Mouse (Mus musculus): Measurements from ENCODE around the gene Sema3d. TPM values are rescaled to one million over a fixed set of nuclear protein-coding genes. Genes with fewer than 3 reads are reported as not detected.

The Sema3d gene
- total RNA-seq, 2 experiments from 2014 or later = 5.7 to 5.8 TPM

DNA sequence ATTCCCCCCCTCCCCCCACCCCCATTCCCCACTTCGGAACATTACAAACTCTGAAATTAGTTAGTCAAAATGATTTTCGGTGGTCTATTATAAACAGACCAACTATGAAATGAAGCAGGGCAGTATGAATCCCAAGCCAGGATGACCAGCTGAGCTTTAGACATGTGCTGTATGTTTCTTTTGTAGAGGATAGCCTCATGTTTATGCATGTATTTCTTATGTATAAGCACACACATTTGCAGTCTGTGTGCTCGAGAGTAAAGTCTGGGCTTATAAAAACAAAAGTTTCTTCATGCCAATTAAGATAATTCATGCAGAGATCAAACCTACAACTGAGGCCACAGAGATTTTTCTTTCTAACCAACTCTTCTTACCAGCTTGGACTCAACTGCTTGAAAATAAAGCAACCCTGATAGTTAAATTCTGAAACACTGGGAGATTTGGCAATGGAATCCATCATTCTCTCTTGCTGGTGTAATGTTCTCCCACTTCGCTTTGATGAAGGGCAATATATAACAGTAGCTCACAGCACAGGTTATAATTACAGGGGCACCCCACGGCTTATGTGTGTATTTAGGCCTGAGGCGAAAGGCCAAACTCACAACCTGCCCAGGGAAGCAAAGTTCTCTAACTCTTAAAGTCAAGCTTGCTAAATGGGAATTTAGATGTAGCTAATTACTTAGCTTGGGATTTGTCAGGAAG, 115.2 kb downstream of the Sema3d start:
- no peak for DNase-seq (ENCODE audit: low spot score)
- intact Hi-C loops (cut with DNase I) = no loop called here

- no peak for DNase-seq (ENCODE audit: low spot score)
- intact Hi-C loops (cut with DNase I) = no loop called here
Observed at GRCm38 (mm10) chr5:12499037-12499436, 115.9 kb downstream of the Sema3d start.

GRCm38 (mm10) chr5:12499791-12500504, 116.8 kb downstream of the Sema3d start:
- DNase-seq (ENCODE audit: low spot score) = no peak
- intact Hi-C loops (cut with DNase I) = loop anchor here (10.0 kb wide), 1 partner anchor 115 kb away; the partner anchor contains the start of gene Sema3d

GRCm38 (mm10) chr5:12512471-12512870, 129.3 kb downstream of the Sema3d start:
- intact Hi-C loops (cut with DNase I) = no loop called here
- no peak for DNase-seq (ENCODE audit: low spot score)

DNA sequence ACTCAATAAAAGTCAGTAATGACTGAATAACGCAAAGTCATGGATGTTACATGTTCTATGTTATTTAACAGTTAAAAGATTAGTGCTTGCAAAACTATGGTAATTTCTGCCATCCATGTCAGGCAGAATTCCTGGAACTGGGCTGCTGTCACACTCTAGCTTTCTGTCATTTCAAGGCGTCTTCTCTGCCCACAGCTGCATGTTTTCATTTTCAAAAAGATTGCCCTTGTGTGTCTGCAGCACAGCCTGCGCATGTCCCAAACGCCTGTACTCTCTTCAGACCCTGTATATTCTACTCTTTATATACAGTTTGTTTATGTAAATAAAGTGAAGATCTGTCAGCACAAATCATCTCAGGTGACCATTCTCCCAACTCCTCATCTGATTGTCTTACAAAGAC, 132.1 kb downstream of the Sema3d start:
- no peak for DNase-seq (ENCODE audit: low spot score)
- intact Hi-C loops (cut with DNase I) = no loop called here

- no peak for DNase-seq (ENCODE audit: low spot score)
- intact Hi-C loops (cut with DNase I) = loop anchor here (10.0 kb wide), 1 partner anchor 60 kb away; no protein-coding TSS in a partner anchor
Observed at GRCm38 (mm10) chr5:12525235-12525767, 142.1 kb downstream of the Sema3d start.

GRCm38 (mm10) chr5:12528596-12528995, 145.4 kb downstream of the Sema3d start:
- intact Hi-C loops (cut with DNase I) = loop anchor here (10.0 kb wide), 1 partner anchor 64 kb away; no protein-coding TSS in a partner anchor
- no peak for DNase-seq (ENCODE audit: low spot score)

DNA sequence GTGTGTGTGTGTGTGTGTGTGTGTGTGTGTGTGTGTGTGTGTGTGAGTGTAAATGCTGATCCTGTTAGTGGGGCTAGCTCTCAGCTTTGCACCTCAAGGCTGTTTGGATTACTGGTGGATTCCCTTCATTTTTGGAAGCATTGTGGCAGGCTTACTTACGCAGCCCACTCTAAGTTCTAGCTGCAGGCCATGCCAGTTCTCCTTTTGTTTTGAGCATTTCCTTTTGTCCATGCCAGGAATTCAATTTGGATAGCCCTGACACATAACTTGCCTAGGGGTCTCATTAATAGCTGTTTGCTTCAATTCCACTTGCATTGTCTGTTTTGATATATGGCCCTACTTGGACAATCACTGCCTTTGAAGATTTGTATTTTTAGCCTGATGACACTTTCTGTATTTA, 146.6 kb downstream of the Sema3d start:
- DNase-seq (ENCODE audit: low spot score) = no peak
- intact Hi-C loops (cut with DNase I) = loop anchor here (10.0 kb wide), 1 partner anchor 65 kb away; no protein-coding TSS in a partner anchor

- intact Hi-C loops (cut with DNase I) = loop anchor here (5.0 kb wide), 1 partner anchor 509 kb away; no protein-coding TSS in a partner anchor
- DNase-seq (ENCODE audit: low spot score) = no peak
Observed at GRCm38 (mm10) chr5:12541268-12541667, 158.1 kb downstream of the Sema3d start.

GRCm38 (mm10) chr5:12549046-12549669, 166.0 kb downstream of the Sema3d start:
- DNase-seq (ENCODE audit: low spot score) = no peak
- intact Hi-C loops (cut with DNase I) = no loop called here

- intact Hi-C loops (cut with DNase I) = loop anchor here (5.0 kb wide), 1 partner anchor 523 kb away; no protein-coding TSS in a partner anchor
- no peak for DNase-seq (ENCODE audit: low spot score)
Observed at GRCm38 (mm10) chr5:12555401-12555800, 172.2 kb downstream of the Sema3d start.

GRCm38 (mm10) chr5:12557889-12558288, 174.7 kb downstream of the Sema3d start:
- intact Hi-C loops (cut with DNase I) = loop anchor here (5.0 kb wide), 1 partner anchor 526 kb away; no protein-coding TSS in a partner anchor
- DNase-seq (ENCODE audit: low spot score) = no peak

GRCm38 (mm10) chr5:12561740-12562139, 178.6 kb downstream of the Sema3d start:
- DNase-seq (ENCODE audit: low spot score) = no peak
- intact Hi-C loops (cut with DNase I) = loop anchor here (1.0 to 10.0 kb wide), 3 partner anchors 833 to 1068 kb away; no protein-coding TSS in a partner anchor

DNA sequence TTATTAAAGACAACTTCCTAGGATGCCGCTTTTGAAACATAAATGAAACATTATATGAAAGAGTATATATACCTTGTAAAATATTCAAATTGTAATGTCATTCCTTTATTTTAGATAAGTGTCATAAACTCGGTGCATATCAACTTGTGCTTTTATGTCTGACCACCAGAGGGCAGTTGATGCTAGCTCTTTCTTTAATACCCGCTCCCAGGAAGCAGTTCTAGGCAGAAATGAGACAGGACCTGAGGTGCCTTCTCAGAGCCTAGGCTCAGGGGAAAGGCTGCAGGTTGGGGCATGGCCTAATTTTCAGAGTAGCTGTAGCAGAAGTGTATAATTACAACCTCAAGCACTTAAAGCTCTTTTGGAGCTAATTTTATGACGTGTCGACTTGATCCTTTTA, 179.0 kb downstream of the Sema3d start:
- no peak for DNase-seq (ENCODE audit: low spot score)
- intact Hi-C loops (cut with DNase I) = loop anchor here (1.0 to 10.0 kb wide), 3 partner anchors 833 to 1067 kb away; no protein-coding TSS in a partner anchor

DNA sequence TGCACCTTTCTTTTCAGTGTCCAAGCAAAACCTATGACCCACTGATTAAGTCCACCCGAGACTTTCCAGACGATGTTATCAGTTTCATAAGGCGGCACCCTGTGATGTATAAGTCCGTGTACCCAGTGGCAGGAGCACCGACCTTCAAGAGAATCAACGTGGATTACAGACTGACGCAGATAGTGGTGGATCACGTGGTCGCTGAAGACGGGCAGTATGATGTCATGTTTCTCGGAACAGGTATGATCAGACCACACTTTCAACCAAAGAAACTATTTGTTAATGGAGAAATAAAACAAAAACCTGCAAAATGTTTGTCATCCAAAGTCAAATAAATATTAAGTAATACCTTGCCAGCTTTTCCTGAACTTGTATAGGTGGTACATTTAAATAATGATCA, 179.9 kb downstream of the Sema3d start:
- intact Hi-C loops (cut with DNase I) = loop anchor here (5.0 to 10.0 kb wide), 2 partner anchors 832 to 1024 kb away; no protein-coding TSS in a partner anchor
- no peak for DNase-seq (ENCODE audit: low spot score)

DNA sequence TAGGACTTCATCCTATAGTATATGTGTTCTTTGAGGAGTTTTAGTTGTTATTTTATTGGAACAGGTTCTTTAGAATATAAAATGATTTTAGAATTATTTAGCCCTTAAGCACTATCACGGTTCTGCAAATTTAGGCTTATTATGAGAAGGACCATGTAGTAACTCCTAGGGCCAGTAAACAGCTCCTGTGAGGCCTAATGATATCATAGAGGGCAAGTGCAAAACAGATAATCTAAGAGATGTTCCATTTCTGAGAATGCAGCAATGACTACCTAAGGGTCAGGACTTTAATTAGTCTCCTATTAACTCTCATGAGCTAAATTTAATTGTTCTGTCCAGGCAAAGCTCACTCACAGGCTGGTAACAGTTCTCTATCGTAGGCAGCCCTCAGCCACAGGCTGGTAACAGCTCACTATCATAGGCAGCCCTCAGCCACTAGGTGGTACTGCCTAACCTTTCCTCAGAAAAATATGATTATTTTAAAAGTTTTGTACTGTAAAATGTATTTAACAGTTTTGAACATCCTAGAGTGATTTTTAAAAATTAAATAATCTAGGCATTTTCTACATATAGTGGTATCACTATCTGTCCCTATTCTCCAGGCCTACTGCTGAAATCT, 181.5 kb downstream of the Sema3d start:
- no peak for DNase-seq (ENCODE audit: low spot score)
- intact Hi-C loops (cut with DNase I) = loop anchor here (5.0 to 10.0 kb wide), 2 partner anchors 830 to 1023 kb away; no protein-coding TSS in a partner anchor

DNA sequence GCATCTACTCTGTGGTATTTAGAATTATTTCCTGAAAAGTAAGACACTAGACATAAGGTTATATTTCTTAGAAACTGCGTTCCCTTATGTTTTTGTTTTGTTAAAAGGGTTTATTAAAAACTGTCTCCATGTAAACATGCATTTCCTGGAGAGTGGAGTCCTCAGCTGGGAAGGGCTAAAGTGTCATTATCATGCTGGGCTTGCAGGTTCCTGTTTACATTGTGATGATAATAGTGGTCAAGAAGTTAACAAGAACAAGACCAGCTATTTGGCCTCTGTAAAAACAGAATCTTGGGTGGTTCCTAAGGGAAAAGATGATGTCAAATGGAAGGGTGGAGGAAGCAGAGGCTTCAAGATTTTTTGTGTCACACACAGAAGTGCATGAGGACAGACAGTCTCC, 183.4 kb downstream of the Sema3d start:
- no peak for DNase-seq (ENCODE audit: low spot score)
- intact Hi-C loops (cut with DNase I) = loop anchor here (10.0 kb wide), 1 partner anchor 828 kb away; no protein-coding TSS in a partner anchor

- DNase-seq (ENCODE audit: low spot score) = no peak
- intact Hi-C loops (cut with DNase I) = no loop called here
Observed at GRCm38 (mm10) chr5:12574551-12574950, 191.4 kb downstream of the Sema3d start.

- intact Hi-C loops (cut with DNase I) = no loop called here
- DNase-seq (ENCODE audit: low spot score) = no peak
Observed at GRCm38 (mm10) chr5:12575262-12575661, 192.1 kb downstream of the Sema3d start.

All from heart, postnatal 25 days (tissue).